Mouse (Mus musculus) limb, embryonic 10.5 days (tissue): ENCODE measurements around the gene Vapa. TPM values are rescaled to one million over a fixed set of nuclear protein-coding genes. Genes with fewer than 3 reads are reported as not detected.
"Not testable (repeated sequence)": the region's sequence is repeated elsewhere in the genome, so short reads cannot be mapped to it uniquely, and the experiment has no call there.

Experiments
- DNase-seq: peaks from one replicate; pipeline ENCODE4 v3.0.0-alpha.2; 2017; ENCODE audit warnings: low spot score
- H3K27ac ChIP-seq: fragments of 300-500 bp; sonication (generic); 2 replicates; pipeline ENCODE4 v1.5.1; 2016; ENCODE audit warnings: mild to moderate bottlenecking
- H3K27me3 ChIP-seq: fragments of 300-500 bp; sonication (generic); 2 replicates; pipeline ENCODE4 v1.6.1; 2016; ENCODE audit warnings: low read depth, mild to moderate bottlenecking; ENCODE audit not compliant: poor library complexity, severe bottlenecking
- H3K36me3 ChIP-seq: fragments of 300-500 bp; sonication (generic); 2 replicates; pipeline ENCODE4 v1.6.1; 2016; ENCODE audit warnings: mild to moderate bottlenecking, moderate library complexity
- H3K4me1 ChIP-seq: fragments of 300-500 bp; sonication (generic); 2 replicates; pipeline ENCODE4 v1.6.1; 2016
- H3K4me3 ChIP-seq: fragments of 300-500 bp; sonication (generic); 2 replicates; pipeline ENCODE4 v1.5.1; 2016; ENCODE audit warnings: mild to moderate bottlenecking, moderate library complexity
- H3K9me3 ChIP-seq: fragments of 300-500 bp; sonication (generic); replicated peaks from 2 replicates; pipeline ENCODE4 v1.6.1; 2016; ENCODE audit warnings: mild to moderate bottlenecking
- WGBS: fragments of 180-500 bp; shearing (Covaris S2); methylation state at CpG from one replicate; pipeline ENCODE4 v1.1.7; 2016; 5-methylcytosine and 5-hydroxymethylcytosine counted together
- polyA plus RNA-seq: library from polyadenylated mRNA; unstranded; fragments of >200 nt; fragmentation: Nextera tagmentation; extraction: Ambion mirVana; gene quantifications from 2 replicates; pipeline ENCODE4 v1.2.1, GENCODE M21; 2016

The Vapa gene
- polyA plus RNA-seq, 1 experiment from 2014 or later, result 165 TPM

DNA sequence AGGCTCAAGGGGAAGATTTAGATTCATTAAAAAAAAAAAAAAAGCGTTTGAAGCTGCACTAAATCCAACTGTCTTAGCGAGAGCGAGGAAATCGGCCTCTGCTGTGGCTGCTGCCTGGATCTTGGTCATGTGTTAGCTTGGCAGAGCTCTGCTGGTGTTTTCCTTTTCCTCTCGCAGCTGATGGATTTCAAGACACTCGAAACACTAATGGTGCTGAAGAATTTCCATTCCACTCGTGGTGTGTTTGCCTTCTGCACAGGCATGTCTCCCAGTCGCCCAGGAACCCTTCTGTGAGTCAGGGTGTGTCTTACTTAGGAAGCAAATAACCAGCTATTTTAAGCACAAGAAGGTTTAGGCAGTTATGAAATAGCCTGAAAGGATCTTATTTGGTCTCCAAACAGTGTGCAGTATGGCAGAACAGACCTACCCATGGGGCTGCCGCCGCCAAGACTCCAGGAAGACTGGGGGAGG, 29.7 kb upstream of the Vapa start:
- peaks cover 13% of the 10 kb centered on the region for H3K4me1 ChIP-seq
- no peaks in the 10 kb centered on the region for H3K9me3 ChIP-seq
- no peak overlapping the region for H3K4me3 ChIP-seq
- DNase-seq, result no peak
- no peaks in the 10 kb centered on the region for H3K27me3 ChIP-seq
- H3K27ac ChIP-seq, result no peak overlapping the region; the same call in 1 of the 2 replicates
- 70% methylated on average over 10 of the region's 10 CpGs for WGBS
- H3K36me3 ChIP-seq, result no peaks in the 10 kb centered on the region

DNA sequence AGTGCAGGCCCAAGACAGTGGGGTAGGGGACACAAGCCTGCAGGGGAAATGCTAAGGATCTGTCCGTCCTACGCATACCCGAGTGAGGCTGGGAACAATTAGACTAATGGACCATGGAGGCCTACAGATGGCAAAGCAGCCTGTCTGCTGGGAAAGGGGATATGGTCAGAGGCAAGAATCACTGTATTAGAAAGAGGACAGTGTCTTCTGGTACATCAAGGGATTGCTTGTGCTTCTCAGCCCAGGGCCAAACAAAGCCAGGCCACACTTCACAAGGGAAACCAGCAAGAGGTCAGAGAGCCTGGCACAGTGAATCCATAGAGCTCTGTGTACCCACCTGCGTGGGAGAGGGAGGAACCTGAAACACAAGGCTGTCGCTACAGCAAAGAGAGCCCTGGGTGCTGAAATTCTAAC, 29.2 kb upstream of the Vapa start:
- no peak overlapping the region for H3K27ac ChIP-seq
- no peaks in the 10 kb centered on the region for H3K9me3 ChIP-seq
- DNase-seq, result no peak
- no peak overlapping the region for H3K4me3 ChIP-seq
- WGBS, result 60% methylated on average over 5 of the region's 5 CpGs
- H3K27me3 ChIP-seq, result no peaks in the 10 kb centered on the region
- peaks cover 13% of the 10 kb centered on the region for H3K4me1 ChIP-seq
- no peaks in the 10 kb centered on the region for H3K36me3 ChIP-seq

DNA sequence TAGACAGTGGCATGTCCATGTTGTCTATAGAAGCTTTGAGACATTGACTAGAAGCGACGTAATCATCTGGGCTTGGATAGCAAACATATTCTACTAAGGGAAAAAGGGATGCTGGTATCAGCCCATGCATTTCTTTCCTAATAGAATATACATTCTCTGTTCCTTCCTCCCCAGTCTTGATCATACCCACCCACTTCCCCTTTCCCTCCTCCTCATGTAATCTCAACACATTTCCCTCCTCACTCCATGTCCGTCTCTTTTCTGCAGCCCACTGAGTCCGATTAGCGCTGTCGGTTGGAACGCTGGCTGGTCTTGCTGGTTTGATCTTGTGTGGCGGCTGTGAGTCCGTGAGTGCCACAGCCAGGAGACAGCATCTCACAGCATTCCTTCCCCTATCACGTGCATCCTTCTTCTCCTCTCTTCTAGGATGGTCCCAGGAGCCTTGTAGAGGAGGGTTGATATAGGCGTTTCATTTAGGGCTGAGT, 28.4 kb upstream of the Vapa start, which contains the start of gene Txndc2:
Gene Txndc2 (minus strand): TSS at position 435 of the 485 bp plus-strand sequence.
- Histone ChIP-seq H3K4me3 (no peak within 1 kb of the TSS), H3K4me1 (peaks cover 13% of the 10 kb centered on the region), H3K27ac (no peak within 1 kb of the TSS), H3K27me3 (no peaks in the 10 kb centered on the region), H3K9me3 (no peaks in the 10 kb centered on the region), H3K36me3 (no peaks in the 10 kb centered on the region)
- no peak for DNase-seq
- WGBS, result 90% methylated on average over 11 of the region's 11 CpGs

GRCm38 (mm10) chr17:65639144-65639543, 25.8 kb upstream of the Vapa start:
- Histone ChIP-seq H3K27ac (no peak overlapping the region), H3K36me3 (no peaks in the 10 kb centered on the region), H3K27me3 (no peaks in the 10 kb centered on the region), H3K4me3 (no peak overlapping the region), H3K9me3 (no peaks in the 10 kb centered on the region), H3K4me1 (peaks cover 13% of the 10 kb centered on the region)
- DNase-seq, result no peak
- 77% methylated on average over 1 of the region's 1 CpGs for WGBS

GRCm38 (mm10) chr17:65635715-65636360, 22.5 kb upstream of the Vapa start:
- 84% methylated on average over 14 of the region's 14 CpGs for WGBS
- Histone ChIP-seq H3K27ac (no peak overlapping the region), H3K27me3 (no peaks in the 10 kb centered on the region)

GRCm38 (mm10) chr17:65629943-65630342, 16.6 kb upstream of the Vapa start:
- 85% methylated on average over 6 of the region's 6 CpGs for WGBS

More at GRCm38 (mm10) chr17:65635715-65636360, 22.5 kb upstream of the Vapa start:
- Histone ChIP-seq H3K36me3 (no peaks in the 10 kb centered on the region), H3K9me3 (no peaks in the 10 kb centered on the region), H3K4me3 (no peak overlapping the region), H3K4me1 (no peaks in the 10 kb centered on the region)
- DNase-seq, result no peak

GRCm38 (mm10) chr17:65628823-65629532, 15.6 kb upstream of the Vapa start:
- H3K4me3 ChIP-seq, result not testable (repeated sequence)
- 81% methylated on average over 13 of the region's 13 CpGs for WGBS

More at GRCm38 (mm10) chr17:65629943-65630342, 16.6 kb upstream of the Vapa start:
- no peak for DNase-seq
- Histone ChIP-seq H3K4me3 (no peak overlapping the region), H3K36me3 (no peaks in the 10 kb centered on the region), H3K9me3 (no peaks in the 10 kb centered on the region), H3K27me3 (no peaks in the 10 kb centered on the region), H3K27ac (no peak overlapping the region), H3K4me1 (no peaks in the 10 kb centered on the region)

GRCm38 (mm10) chr17:65626301-65626700, 12.9 kb upstream of the Vapa start:
- 91% methylated on average over 6 of the region's 6 CpGs for WGBS
- Histone ChIP-seq H3K36me3 (no peaks in the 10 kb centered on the region), H3K9me3 (no peaks in the 10 kb centered on the region), H3K27ac (no peak overlapping the region), H3K4me1 (no peaks in the 10 kb centered on the region), H3K27me3 (no peaks in the 10 kb centered on the region), H3K4me3 (no peak overlapping the region)
- DNase-seq, result no peak

More at GRCm38 (mm10) chr17:65628823-65629532, 15.6 kb upstream of the Vapa start:
- H3K4me1 ChIP-seq, DNase-seq, H3K27me3 ChIP-seq, H3K9me3 ChIP-seq, H3K36me3 ChIP-seq, H3K27ac ChIP-seq: not testable (repeated sequence)

- Histone ChIP-seq H3K27me3 (no peaks in the 10 kb centered on the region), H3K4me1 (no peaks in the 10 kb centered on the region), H3K36me3 (no peaks in the 10 kb centered on the region), H3K27ac (no peak overlapping the region), H3K9me3 (no peaks in the 10 kb centered on the region), H3K4me3 (no peak overlapping the region)
- no peak for DNase-seq
- 88% methylated on average over 6 of the region's 6 CpGs for WGBS
These were observed 12.2 kb upstream of the Vapa start for GRCm38 (mm10) chr17:65625563-65625962.

- no peak overlapping the region for H3K27ac ChIP-seq
- H3K36me3 ChIP-seq, result no peaks in the 10 kb centered on the region
- H3K27me3 ChIP-seq, result no peaks in the 10 kb centered on the region
- H3K4me3 ChIP-seq, result no peak overlapping the region
- DNase-seq, result no peak
- H3K4me1 ChIP-seq, result no peaks in the 10 kb centered on the region
- H3K9me3 ChIP-seq, result no peaks in the 10 kb centered on the region
These were observed 9.8 kb upstream of the Vapa start for GRCm38 (mm10) chr17:65623130-65623529.

GRCm38 (mm10) chr17:65618431-65618830, 5.1 kb upstream of the Vapa start:
- H3K9me3 ChIP-seq, result no peaks in the 10 kb centered on the region
- H3K27me3 ChIP-seq, result no peaks in the 10 kb centered on the region
- DNase-seq, result no peak
- H3K4me3 ChIP-seq, result no peak overlapping the region
- 92% methylated on average over 2 of the region's 2 CpGs for WGBS
- no peaks in the 10 kb centered on the region for H3K36me3 ChIP-seq
- H3K4me1 ChIP-seq, result no peaks in the 10 kb centered on the region
- no peak overlapping the region for H3K27ac ChIP-seq

GRCm38 (mm10) chr17:65615678-65616077, 2.3 kb upstream of the Vapa start:
- 59% methylated on average over 3 of the region's 3 CpGs for WGBS

GRCm38 (mm10) chr17:65614431-65614830, 1.1 kb upstream of the Vapa start:
- H3K36me3 ChIP-seq, result peaks cover 2% of the 10 kb centered on the region
- H3K4me1 ChIP-seq, result peaks cover 12% of the 10 kb centered on the region
- DNase-seq, result no peak
- no peaks in the 10 kb centered on the region for H3K27me3 ChIP-seq
- WGBS, result 3% methylated on average over 9 of the region's 9 CpGs
- H3K4me3 ChIP-seq, result peak overlapping the region; percentile 98
- peak overlapping the region; percentile 98 for H3K27ac ChIP-seq
- H3K9me3 ChIP-seq, result no peaks in the 10 kb centered on the region

More at GRCm38 (mm10) chr17:65615678-65616077, 2.3 kb upstream of the Vapa start:
- H3K27ac ChIP-seq, result no peak overlapping the region
- H3K4me3 ChIP-seq, result no peak overlapping the region
- no peak for DNase-seq
- H3K36me3 ChIP-seq, result no peaks in the 10 kb centered on the region
- H3K9me3 ChIP-seq, result no peaks in the 10 kb centered on the region
- no peaks in the 10 kb centered on the region for H3K27me3 ChIP-seq
- peaks cover 10% of the 10 kb centered on the region for H3K4me1 ChIP-seq
